Comparison of ENCODE assay signal across 9 mouse cellular contexts in genomic region chr13:73892493-73893178, GRCm38 (mm10). TPM values are rescaled to one million over a fixed set of nuclear protein-coding genes. Genes with fewer than 3 reads are reported as not detected.
DNase-seq lines count a peak whose midpoint lies in the region; ATAC-seq and TF ChIP-seq lines count a peak whose summit lies in the region.
"Had no signal": no experiment of that assay in that cellular context is flagged by ENCODE, and none has a peak within 500 bp of the region (broad histone marks: within the 10 kb centered on the region; RNA-seq: fewer than 3 reads in every experiment).

No protein-coding gene starts in this region.

- no peaks in the 10 kb centered on the region for H3K9me3 ChIP-seq in hindbrain, embryonic 10.5 days
- no peaks in the 10 kb centered on the region for H3K9me3 ChIP-seq in hindbrain, embryonic 12.5 days (replicated peaks)
- no peaks in the 10 kb centered on the region for H3K9me3 ChIP-seq in kidney, embryonic 16.5 days (ENCODE audit: low read length)

- H3K4me1 ChIP-seq in hindbrain, embryonic 10.5 days (replicated peaks): peaks cover 9% of the 10 kb centered on the region; the same call in 1 of the 2 replicates
- 0 out of 2 replicates have a peak, but pooled peaks cover 1% of the 10 kb centered on the region for H3K4me1 ChIP-seq in hindbrain, embryonic 12.5 days
- H3K4me1 ChIP-seq in kidney, embryonic 16.5 days (ENCODE audit: insufficient read depth, low read length): peaks cover under 1% of the 10 kb centered on the region; the same call in 1 of the 2 replicates
- H3K4me1 ChIP-seq in small intestine, adult 2 months (ENCODE audit: control insufficient read depth, insufficient read depth, insufficient read length, low read length): peaks cover 4% of the 10 kb centered on the region
- no peaks in the 10 kb centered on the region for H3K4me1 ChIP-seq in thymus, adult 2 months (replicated peaks; ENCODE audit: control insufficient read depth, insufficient read depth, low read length)
- H3K4me1 ChIP-seq: megakaryocyte, embryonic 14.5 days had no signal

- no peak overlapping the region for H3K4me2 ChIP-seq in hindbrain, embryonic 12.5 days (replicated peaks)
- H3K4me2 ChIP-seq in kidney, embryonic 16.5 days (replicated peaks; ENCODE audit: low read depth, low read length): no peak overlapping the region

- no peak overlapping the region for H3K9ac ChIP-seq in hindbrain, embryonic 12.5 days
- H3K9ac ChIP-seq in kidney, embryonic 16.5 days (replicated peaks; ENCODE audit: low read length): no peak overlapping the region

- ATAC-seq in hindbrain, embryonic 12.5 days (ENCODE audit: low FRiP score): no peak
- peak; percentile 79 for ATAC-seq in kidney, embryonic 16.5 days (ENCODE audit: low FRiP score, low TSS enrichment)

- peak overlapping the region; percentile 10; the same call in 1 of the 2 replicates for H3K27ac ChIP-seq in hindbrain, embryonic 10.5 days
- H3K27ac ChIP-seq in hindbrain, embryonic 12.5 days: no peak overlapping the region
- peak overlapping the region; percentile 73 for H3K27ac ChIP-seq in kidney, embryonic 16.5 days (ENCODE audit: low read length)
- 0 out of 2 replicates have a peak overlapping the region, but pooled peaks have one; percentile 59 for H3K27ac ChIP-seq in small intestine, adult 2 months (ENCODE audit: insufficient read depth, low read depth, low read length)
- H3K27ac ChIP-seq in thymus, adult 2 months (ENCODE audit: control insufficient read depth, insufficient read depth, low read length): no peak overlapping the region

- 49% methylated on average over 6 of the region's 6 CpGs for WGBS in hindbrain, embryonic 10.5 days
- WGBS in hindbrain, embryonic 12.5 days: 50% methylated on average over 6 of the region's 6 CpGs
- WGBS in kidney, embryonic 16.5 days: 47% methylated on average over 6 of the region's 6 CpGs
- WGBS in small intestine, adult 2 months: 60% methylated on average over 6 of the region's 6 CpGs
- WGBS in thymus, adult 2 months: 60% methylated on average over 6 of the region's 6 CpGs

- no peaks in the 10 kb centered on the region for H3K27me3 ChIP-seq in hindbrain, embryonic 10.5 days (ENCODE audit: insufficient read depth, poor library complexity, severe bottlenecking)
- H3K27me3 ChIP-seq in hindbrain, embryonic 12.5 days: no peaks in the 10 kb centered on the region
- H3K27me3 ChIP-seq in kidney, embryonic 16.5 days (ENCODE audit: insufficient read depth, low read length): no peaks in the 10 kb centered on the region
- H3K27me3 ChIP-seq in small intestine, adult 2 months (ENCODE audit: control insufficient read depth, insufficient read depth, low read length): no peaks in the 10 kb centered on the region
- H3K27me3 ChIP-seq in thymus, adult 2 months (ENCODE audit: control insufficient read depth, insufficient read depth, low read length): no peaks in the 10 kb centered on the region

- DNase-seq in hindbrain, embryonic 10.5 days (ENCODE audit: low spot score): peak; percentile 13
- DNase-seq in forelimb bud, embryonic 11.5 days (ENCODE audit: low read depth, low spot score): peak; percentile 46
- DNase-seq in spleen, postnatal 10 days (ENCODE audit: low spot score in 2 of 2): no peak
- DNase-seq in urinary bladder, postnatal 25 days (ENCODE audit: low spot score): no peak
- DNase-seq in thymus, adult 2 months: no peak

- no peak for TF ChIP-seq CTCF in small intestine, adult 2 months (IDR thresholded peaks at IDR 0.05; ENCODE audit: extremely low read depth, insufficient read length, insufficient replicate concordance, low read depth, low read length)
- no peak for TF ChIP-seq CTCF in thymus, adult 2 months (IDR thresholded peaks at IDR 0.05; ENCODE audit: borderline replicate concordance, control insufficient read depth, extremely low read depth, insufficient read depth, low read length, poor library complexity)

- H3K36me3 ChIP-seq in hindbrain, embryonic 10.5 days: no peaks in the 10 kb centered on the region
- no peaks in the 10 kb centered on the region for H3K36me3 ChIP-seq in hindbrain, embryonic 12.5 days
- H3K36me3 ChIP-seq in kidney, embryonic 16.5 days (ENCODE audit: insufficient read depth, low read length): no peaks in the 10 kb centered on the region
- H3K36me3 ChIP-seq in small intestine, adult 2 months (ENCODE audit: control insufficient read depth, insufficient read depth, low read length): no peaks in the 10 kb centered on the region
- no peaks in the 10 kb centered on the region for H3K36me3 ChIP-seq in thymus, adult 2 months (ENCODE audit: control insufficient read depth, insufficient read depth, low read length)

- TF ChIP-seq POLR2A in small intestine, adult 2 months (IDR thresholded peaks at IDR 0.05; ENCODE audit: low read depth, low read length): no peak
- TF ChIP-seq POLR2A in thymus, adult 2 months (IDR thresholded peaks at IDR 0.05; ENCODE audit: control insufficient read depth, extremely low read depth, insufficient read depth, low read length, poor library complexity): no peak

- no peak overlapping the region for H3K4me3 ChIP-seq in hindbrain, embryonic 10.5 days
- no peak overlapping the region for H3K4me3 ChIP-seq in hindbrain, embryonic 12.5 days
- no peak overlapping the region for H3K4me3 ChIP-seq in kidney, embryonic 16.5 days (ENCODE audit: low read length)
- H3K4me3 ChIP-seq in small intestine, adult 2 months (ENCODE audit: low read depth, low read length): no peak overlapping the region
- H3K4me3 ChIP-seq in thymus, adult 2 months (ENCODE audit: control insufficient read depth, insufficient read depth, low read length): no peak overlapping the region
- H3K4me3 ChIP-seq: megakaryocyte, embryonic 14.5 days had no signal

RNA-seq across cellular contexts. Expression of gene Trip13, which starts 44.9 kb away (rescaled TPM):
- polyA plus RNA-seq in hindbrain, embryonic 10.5 days (2016; fragmentation: Nextera tagmentation; extraction: Ambion mirVana): 51.5 and 61.9 TPM in 2 replicates
- polyA plus RNA-seq in hindbrain, embryonic 12.5 days (2016; fragmentation: Nextera tagmentation; extraction: Ambion mirVana): 30.7 and 32.3 TPM in 2 replicates
- polyA plus RNA-seq in kidney, embryonic 16.5 days (2015; fragmentation: Nextera tagmentation; extraction: Ambion mirVana): 42.9 and 45.9 TPM in 2 replicates
- 0.22 and 0.82 TPM in 2 replicates for polyA plus RNA-seq in small intestine, adult 2 months (2012; rRNA removed)
- 3.7 and 4.9 TPM in 2 replicates for polyA plus RNA-seq in thymus, adult 2 months (2012; rRNA removed)

RNA-seq across cellular contexts. Expression of gene Brd9, which starts 45.0 kb away (rescaled TPM):
- polyA plus RNA-seq in hindbrain, embryonic 10.5 days (2016; fragmentation: Nextera tagmentation; extraction: Ambion mirVana): 56.3 and 64.6 TPM in 2 replicates
- 83.8 and 88.4 TPM in 2 replicates for polyA plus RNA-seq in hindbrain, embryonic 12.5 days (2016; fragmentation: Nextera tagmentation; extraction: Ambion mirVana)
- 48.4 and 51.0 TPM in 2 replicates for polyA plus RNA-seq in kidney, embryonic 16.5 days (2015; fragmentation: Nextera tagmentation; extraction: Ambion mirVana)
- polyA plus RNA-seq in small intestine, adult 2 months (2012; rRNA removed): 7.9 and 18.9 TPM in 2 replicates
- 51.8 and 60.6 TPM in 2 replicates for polyA plus RNA-seq in thymus, adult 2 months (2012; rRNA removed)

RNA-seq across cellular contexts. Expression of gene Nkd2, which starts 45.2 kb away (rescaled TPM):
- polyA plus RNA-seq in hindbrain, embryonic 10.5 days (2016; fragmentation: Nextera tagmentation; extraction: Ambion mirVana): 15.8 and 18.1 TPM in 2 replicates
- polyA plus RNA-seq in hindbrain, embryonic 12.5 days (2016; fragmentation: Nextera tagmentation; extraction: Ambion mirVana): 14.3 and 17.4 TPM in 2 replicates
- polyA plus RNA-seq in kidney, embryonic 16.5 days (2015; fragmentation: Nextera tagmentation; extraction: Ambion mirVana): 7.8 and 8.2 TPM in 2 replicates
- 5.0 and 10.1 TPM in 2 replicates for polyA plus RNA-seq in small intestine, adult 2 months (2012; rRNA removed)
- polyA plus RNA-seq in thymus, adult 2 months (2012; rRNA removed): 4.4 and 4.7 TPM in 2 replicates

Comparison
In these comparisons a context has a peak if more than half of its experiments do, and no peak if none do; other contexts are left out.
1. H3K27ac ChIP-seq: peak in hindbrain, embryonic 10.5 days (single experiment), kidney, embryonic 16.5 days (single experiment) and small intestine, adult 2 months (single experiment); none in hindbrain, embryonic 12.5 days (single experiment) and thymus, adult 2 months (single experiment).
2. DNase-seq: peak in hindbrain, embryonic 10.5 days (single experiment) and forelimb bud, embryonic 11.5 days (single experiment); none in spleen, postnatal 10 days (0 of 2), urinary bladder, postnatal 25 days (single experiment) and thymus, adult 2 months (single experiment).